Mouse (Mus musculus): ENCODE measurements at regions not wholly inside any gene's neighbourhood (a gene's known extent, or its start where the extent isn't known, plus 50 kb on each side); places are given as distances from the start of the nearest gene placed in this dataset.
A peak's percentile ranks its signal among the peaks of the same experiment; 100 is the strongest.

GRCm38 (mm10) chr16:74598361-74598760 lies 186.7 kb upstream of the Robo2 start:
- no peaks in the 10 kb centered on the region for H3K27me3 ChIP-seq
- POLR2A ChIA-PET: no interaction called here
- CTCF ChIA-PET: no interaction called here
- ATAC-seq (no peak), DNase-seq (ENCODE audit: low read depth, low spot score) (no peak)
- in situ Hi-C loops (cut with MboI; ENCODE audit: low pct_unique_long_range_greater_than_20kb): no loop called here
- no peak for TF ChIP-seq CTCF (IDR thresholded peaks at IDR 0.05)

GRCm38 (mm10) chr16:74597735-74598340 lies 186.2 kb upstream of the Robo2 start:
- TF ChIP-seq CTCF (IDR thresholded peaks at IDR 0.05): no peak
- DNase-seq (ENCODE audit: low read depth, low spot score): no peak
- CTCF ChIA-PET: no interaction called here
- in situ Hi-C loops (cut with MboI; ENCODE audit: low pct_unique_long_range_greater_than_20kb): no loop called here
- no peaks in the 10 kb centered on the region for H3K27me3 ChIP-seq
- POLR2A ChIA-PET: no interaction called here
- ATAC-seq: no peak

- ChIA-PET POLR2A (no interaction called here), CTCF (no interaction called here)
- no peak for DNase-seq (ENCODE audit: low read depth, low spot score)
- in situ Hi-C loops (cut with MboI; ENCODE audit: low pct_unique_long_range_greater_than_20kb): no loop called here
- ATAC-seq: no peak
- no peak for TF ChIP-seq CTCF (IDR thresholded peaks at IDR 0.05)
- H3K27me3 ChIP-seq: no peaks in the 10 kb centered on the region
Measured at GRCm38 (mm10) chr16:74591896-74592295, 180.3 kb upstream of the Robo2 start.

- no peaks in the 10 kb centered on the region for H3K27me3 ChIP-seq
- no peak for ATAC-seq
- no peak for TF ChIP-seq CTCF (IDR thresholded peaks at IDR 0.05)
- POLR2A ChIA-PET: no interaction called here
- in situ Hi-C loops (cut with MboI; ENCODE audit: low pct_unique_long_range_greater_than_20kb): no loop called here
- no peak for DNase-seq (ENCODE audit: low read depth, low spot score)
- CTCF ChIA-PET: no interaction called here
Measured at GRCm38 (mm10) chr16:74582645-74583423, 171.2 kb upstream of the Robo2 start.

- in situ Hi-C loops (cut with MboI; ENCODE audit: low pct_unique_long_range_greater_than_20kb): no loop called here
- no peak for ATAC-seq
- no peak for TF ChIP-seq CTCF (IDR thresholded peaks at IDR 0.05)
- peaks cover 7% of the 10 kb centered on the region for H3K27me3 ChIP-seq
- POLR2A ChIA-PET: no interaction called here
- CTCF ChIA-PET: no interaction called here
- no peak for DNase-seq (ENCODE audit: low read depth, low spot score)
Measured at GRCm38 (mm10) chr16:74548374-74548773, 136.7 kb upstream of the Robo2 start.

GRCm38 (mm10) chr16:74530531-74530930 lies 118.9 kb upstream of the Robo2 start:
- in situ Hi-C loops (cut with MboI; ENCODE audit: low pct_unique_long_range_greater_than_20kb): no loop called here
- no peak for TF ChIP-seq CTCF (IDR thresholded peaks at IDR 0.05)
- no peak for ATAC-seq
- no peaks in the 10 kb centered on the region for H3K27me3 ChIP-seq
- DNase-seq (ENCODE audit: low read depth, low spot score): no peak
- ChIA-PET POLR2A (no interaction called here), CTCF (no interaction called here)

GRCm38 (mm10) chr16:74528245-74528644 lies 116.6 kb upstream of the Robo2 start:
- ATAC-seq: no peak
- in situ Hi-C loops (cut with MboI; ENCODE audit: low pct_unique_long_range_greater_than_20kb): no loop called here
- ChIA-PET CTCF (no interaction called here), POLR2A (no interaction called here)
- no peak for TF ChIP-seq CTCF (IDR thresholded peaks at IDR 0.05)
- DNase-seq (ENCODE audit: low read depth, low spot score): no peak
- H3K27me3 ChIP-seq: no peaks in the 10 kb centered on the region

GRCm38 (mm10) chr16:74526521-74526920 lies 114.9 kb upstream of the Robo2 start:
- CTCF ChIA-PET: interaction anchor here (0.9 kb wide), 1 partner anchor 12 kb away, joined by 4 read pairs; no protein-coding TSS in a partner anchor
- DNase-seq (ENCODE audit: low read depth, low spot score): peak; percentile 81
- H3K27me3 ChIP-seq: no peaks in the 10 kb centered on the region
- in situ Hi-C loops (cut with MboI; ENCODE audit: low pct_unique_long_range_greater_than_20kb): no loop called here
- no peak for TF ChIP-seq CTCF (IDR thresholded peaks at IDR 0.05)
- POLR2A ChIA-PET: interaction anchor here (0.7 kb wide), 1 partner anchor 74 kb away, joined by 4 read pairs; no protein-coding TSS in a partner anchor
- peak; percentile 100 for ATAC-seq

- no peaks in the 10 kb centered on the region for H3K27me3 ChIP-seq
- ATAC-seq (no peak), DNase-seq (ENCODE audit: low read depth, low spot score) (no peak)
- POLR2A ChIA-PET: no interaction called here
- CTCF ChIA-PET: no interaction called here
- in situ Hi-C loops (cut with MboI; ENCODE audit: low pct_unique_long_range_greater_than_20kb): no loop called here
- no peak for TF ChIP-seq CTCF (IDR thresholded peaks at IDR 0.05)
Measured at GRCm38 (mm10) chr16:74520501-74520900, 108.9 kb upstream of the Robo2 start.

- TF ChIP-seq CTCF (IDR thresholded peaks at IDR 0.05): no peak
- DNase-seq (ENCODE audit: low read depth, low spot score): no peak
- ATAC-seq: no peak
- in situ Hi-C loops (cut with MboI; ENCODE audit: low pct_unique_long_range_greater_than_20kb): no loop called here
- ChIA-PET CTCF (no interaction called here), POLR2A (no interaction called here)
- H3K27me3 ChIP-seq: no peaks in the 10 kb centered on the region
Measured at GRCm38 (mm10) chr16:74517888-74518287, 106.3 kb upstream of the Robo2 start.

GRCm38 (mm10) chr16:74517374-74517773 lies 105.7 kb upstream of the Robo2 start:
- no peak for TF ChIP-seq CTCF (IDR thresholded peaks at IDR 0.05)
- POLR2A ChIA-PET: no interaction called here
- ATAC-seq (no peak), DNase-seq (ENCODE audit: low read depth, low spot score) (no peak)
- H3K27me3 ChIP-seq: no peaks in the 10 kb centered on the region
- CTCF ChIA-PET: no interaction called here
- in situ Hi-C loops (cut with MboI; ENCODE audit: low pct_unique_long_range_greater_than_20kb): no loop called here

Measured in Patski (cell line).